In the genomic region with DNA sequence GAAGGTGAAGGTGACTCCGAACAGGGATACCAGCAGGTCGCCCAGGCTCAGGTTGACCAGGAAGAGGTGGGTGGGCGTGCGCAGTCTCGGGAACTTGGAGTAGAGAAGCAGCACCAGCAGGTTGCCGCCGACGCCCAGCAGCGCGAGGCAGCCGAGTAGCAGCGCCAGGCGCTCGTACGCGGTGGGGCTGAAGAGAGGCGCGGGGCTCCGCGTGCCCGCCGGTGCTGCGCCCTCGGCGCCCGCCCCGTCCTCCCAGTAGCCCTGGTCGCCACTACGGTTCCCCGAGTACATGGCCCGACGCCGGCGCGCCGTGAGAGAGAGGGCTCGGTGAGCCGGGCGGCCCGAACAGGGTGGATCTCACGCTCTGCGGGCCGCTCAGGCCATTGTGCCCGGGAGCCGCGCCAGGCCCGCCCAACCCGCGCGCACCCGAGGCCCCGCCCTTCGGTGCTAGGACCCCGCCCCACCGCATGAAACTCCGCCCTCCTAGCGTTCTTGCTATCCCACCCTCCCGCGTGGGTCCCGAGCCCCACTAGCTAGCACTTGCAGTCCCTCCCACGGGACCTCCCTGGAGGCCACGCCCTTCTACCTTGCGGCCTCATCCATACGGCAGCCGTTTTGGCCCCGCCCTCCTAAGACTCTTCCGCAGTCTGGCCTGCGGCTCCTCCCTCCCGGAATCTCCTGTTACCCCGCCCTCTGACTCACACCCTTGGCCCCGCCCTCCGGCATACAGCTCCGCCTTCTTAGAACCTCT, we compare ENCODE assay signal across 8 mouse cellular contexts. TPM values are rescaled to one million over a fixed set of nuclear protein-coding genes. Genes with fewer than 3 reads are reported as not detected.
DNase-seq lines count a peak whose midpoint lies in the region; ATAC-seq lines count a peak whose summit lies in the region.

A gene (minus strand): TSS at position 531 of the 751 bp plus-strand sequence.
A gene (minus strand): TSS at position 656 of the 751 bp plus-strand sequence.

- peak within 1 kb of the TSS; percentile 86 for H3K27ac ChIP-seq in hindbrain, embryonic 14.5 days

- H3K4me3 ChIP-seq in hindbrain, embryonic 14.5 days (replicated peaks; ENCODE audit: low read length): peak within 1 kb of the TSS; percentile 58

- peak; percentile 97 for ATAC-seq in hindbrain, embryonic 14.5 days (ENCODE audit: low FRiP score)

- H3K9ac ChIP-seq in hindbrain, embryonic 14.5 days: peak within 1 kb of the TSS; percentile 70

- H3K4me1 ChIP-seq in hindbrain, embryonic 14.5 days (replicated peaks; ENCODE audit: control insufficient read depth, insufficient read depth, low read length): peaks cover 24% of the 10 kb centered on the region

- 2% methylated on average over 53 of the region's 73 CpGs for WGBS in hindbrain, embryonic 14.5 days

- H3K4me2 ChIP-seq in hindbrain, embryonic 14.5 days (replicated peaks): peak within 1 kb of the TSS; percentile 79

- H3K36me3 ChIP-seq in hindbrain, embryonic 14.5 days (replicated peaks; ENCODE audit: control insufficient read depth, insufficient read depth): peaks cover 5% of the 10 kb centered on the region

- H3K9me3 ChIP-seq in hindbrain, embryonic 14.5 days (ENCODE audit: control insufficient read depth, low read length): no peaks in the 10 kb centered on the region

- no peaks in the 10 kb centered on the region for H3K27me3 ChIP-seq in hindbrain, embryonic 14.5 days (ENCODE audit: control insufficient read depth, insufficient read depth, low read length)

- peak; percentile 98 for DNase-seq in R1 (ENCODE audit: low read depth, low spot score)
- DNase-seq in cerebellum, postnatal 25 days: peak; percentile 98 to 99
- DNase-seq in frontal cortex, postnatal 25 days (ENCODE audit: low spot score in 2 of 2): peak; percentile 86 to 94
- DNase-seq in hindbrain, embryonic 14.5 days (ENCODE audit: low spot score): peak; percentile 96
- peak; percentile 95 to 96 for DNase-seq in layer of hippocampus, postnatal 36 days
- peak; percentile 100 for DNase-seq in lung, postnatal 36 days
- peak; percentile 99 for DNase-seq in retina, postnatal 1 day
- peak; percentile 98 to 99 for DNase-seq in urinary bladder, adult 18-20 months (ENCODE audit: low spot score in 2 of 2)

RNA-seq across cellular contexts. Expression of the first gene that starts in this region (rescaled TPM):
- polyA plus RNA-seq in hindbrain, embryonic 14.5 days (2014; fragmentation: Nextera tagmentation; extraction: Ambion mirVana): 8.2 and 8.3 TPM in 2 replicates
- 1 to 10 TPM; 1.0 to 1.2 TPM for total RNA-seq in layer of hippocampus, postnatal 36 days (2021)

RNA-seq across cellular contexts. Expression of the second gene that starts in this region (rescaled TPM):
- polyA plus RNA-seq in hindbrain, embryonic 14.5 days (2014; fragmentation: Nextera tagmentation; extraction: Ambion mirVana): 5.9 and 6.2 TPM in 2 replicates
- 1 to 10 TPM; 3.0 to 5.1 TPM for total RNA-seq in layer of hippocampus, postnatal 36 days (2021)

Comparison
In these comparisons a context has a peak if more than half of its experiments do, and no peak if none do; other contexts are left out.
1. Peak in every context shown above with its lines: DNase-seq, ATAC-seq, H3K4me3 ChIP-seq and H3K27ac ChIP-seq.